Mouse (Mus musculus): ENCODE results near the gene Cmtr2.

The Cmtr2 gene

DNA sequence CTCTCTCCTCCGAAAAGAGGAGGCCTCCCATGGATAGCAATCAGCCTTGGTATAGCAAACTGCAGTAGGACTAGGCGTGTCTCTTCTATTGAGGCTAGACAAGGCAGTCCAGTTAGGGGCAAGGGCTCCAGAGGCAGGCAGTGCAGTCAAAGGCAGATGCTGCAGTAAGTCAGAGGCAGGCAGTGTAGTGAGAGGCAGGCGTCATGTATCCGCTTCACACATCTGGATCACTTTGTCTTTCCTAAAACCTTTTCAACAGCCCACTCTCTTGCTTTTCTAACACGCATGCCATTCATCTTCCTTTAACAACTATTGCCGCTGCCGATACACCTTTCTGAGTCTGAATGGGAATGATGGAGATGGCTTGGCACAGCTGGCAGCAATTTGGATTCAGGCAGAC, at the start of gene Cmtr2:
Cmtr2 (plus strand) TSS at position 301 of the 400 bp plus-strand sequence.
- no peak for DNase-seq

DNA sequence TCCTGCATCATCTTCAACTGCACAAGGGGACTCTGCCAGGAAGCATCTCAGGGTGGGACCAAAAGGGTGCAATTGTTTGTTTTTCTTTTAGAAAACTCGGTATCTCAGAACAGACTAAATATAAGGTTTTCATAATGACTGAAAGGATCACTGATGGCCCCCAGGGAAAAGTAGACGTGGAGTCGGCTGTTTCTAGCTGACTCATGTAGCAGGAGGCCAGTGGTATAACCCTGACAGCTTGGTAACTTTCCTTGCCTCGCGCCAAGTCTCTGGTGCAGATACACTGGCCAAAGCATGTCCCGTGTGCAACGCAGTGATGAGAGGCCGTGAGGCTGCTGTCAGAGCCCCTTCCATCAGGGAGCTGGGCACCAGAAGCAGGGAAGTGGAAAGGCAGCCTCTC, 49.2 kb upstream of the Cmtr2 start:
- DNase-seq: no peak

DNA sequence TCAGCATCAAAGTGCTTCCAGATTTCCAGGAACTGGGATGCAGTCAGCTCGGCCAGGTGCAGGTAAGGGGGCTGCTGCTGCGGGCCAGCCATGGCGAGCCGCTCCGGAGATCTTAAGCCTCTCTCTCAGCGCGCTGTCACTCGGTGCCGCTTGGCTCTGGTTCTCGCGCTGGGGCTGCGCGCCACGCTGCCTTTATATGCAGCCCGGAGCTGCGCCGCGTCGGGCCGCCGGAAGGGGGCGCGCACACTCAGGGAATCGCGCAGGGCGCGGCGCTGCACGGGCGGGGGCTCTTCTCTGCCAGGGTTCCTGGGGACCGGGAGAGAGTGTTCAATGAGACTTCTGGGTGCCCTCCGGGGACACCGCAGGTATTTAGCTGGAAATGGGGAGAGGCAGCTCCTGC, 47.4 kb upstream of the Cmtr2 start, which contains the start of gene Calb2:
Calb2 (minus strand) TSS at position 165 of the 400 bp plus-strand sequence.
- DNase-seq: peak; percentile 90

DNA sequence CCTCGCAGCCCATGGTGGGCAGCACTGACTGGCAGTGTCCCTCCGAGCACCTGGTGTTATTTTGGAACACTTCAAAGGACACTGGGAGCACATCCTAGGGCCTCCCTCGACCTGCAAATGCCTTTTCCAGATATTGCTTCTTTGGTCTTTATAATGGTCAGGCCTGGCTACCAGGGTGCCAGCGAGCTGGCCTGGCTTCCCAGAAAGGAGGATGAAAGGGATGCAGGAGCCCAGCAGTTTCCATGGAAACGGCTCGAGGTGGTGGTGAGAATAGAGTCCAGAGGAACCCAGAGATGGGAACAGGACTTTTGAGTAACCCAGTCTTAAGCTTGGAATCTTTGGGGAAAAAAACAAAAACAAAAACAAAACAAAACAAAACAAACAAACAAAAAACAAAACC, 43.3 kb upstream of the Cmtr2 start:
- DNase-seq: no peak

DNA sequence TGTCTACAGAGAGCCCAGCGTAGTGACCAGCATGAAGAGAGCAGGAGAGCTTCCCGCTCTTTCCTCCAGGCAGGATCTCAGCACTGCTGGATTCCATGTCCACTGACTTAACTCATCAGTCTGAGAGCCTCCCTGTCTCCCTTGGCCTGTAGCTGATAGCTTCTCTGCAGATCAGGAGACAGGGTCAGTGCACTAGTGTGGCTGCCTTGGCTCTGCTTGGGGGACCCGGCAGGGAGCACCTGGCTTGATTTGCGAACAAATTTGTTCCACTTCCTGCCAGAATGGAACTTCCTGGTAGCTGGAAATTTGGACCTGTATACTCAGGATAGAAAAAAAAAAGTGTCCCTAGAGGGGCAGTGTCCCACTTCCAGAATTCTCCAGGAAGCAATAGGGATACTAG, 40.6 kb upstream of the Cmtr2 start:
- DNase-seq: peak; percentile 70

DNA sequence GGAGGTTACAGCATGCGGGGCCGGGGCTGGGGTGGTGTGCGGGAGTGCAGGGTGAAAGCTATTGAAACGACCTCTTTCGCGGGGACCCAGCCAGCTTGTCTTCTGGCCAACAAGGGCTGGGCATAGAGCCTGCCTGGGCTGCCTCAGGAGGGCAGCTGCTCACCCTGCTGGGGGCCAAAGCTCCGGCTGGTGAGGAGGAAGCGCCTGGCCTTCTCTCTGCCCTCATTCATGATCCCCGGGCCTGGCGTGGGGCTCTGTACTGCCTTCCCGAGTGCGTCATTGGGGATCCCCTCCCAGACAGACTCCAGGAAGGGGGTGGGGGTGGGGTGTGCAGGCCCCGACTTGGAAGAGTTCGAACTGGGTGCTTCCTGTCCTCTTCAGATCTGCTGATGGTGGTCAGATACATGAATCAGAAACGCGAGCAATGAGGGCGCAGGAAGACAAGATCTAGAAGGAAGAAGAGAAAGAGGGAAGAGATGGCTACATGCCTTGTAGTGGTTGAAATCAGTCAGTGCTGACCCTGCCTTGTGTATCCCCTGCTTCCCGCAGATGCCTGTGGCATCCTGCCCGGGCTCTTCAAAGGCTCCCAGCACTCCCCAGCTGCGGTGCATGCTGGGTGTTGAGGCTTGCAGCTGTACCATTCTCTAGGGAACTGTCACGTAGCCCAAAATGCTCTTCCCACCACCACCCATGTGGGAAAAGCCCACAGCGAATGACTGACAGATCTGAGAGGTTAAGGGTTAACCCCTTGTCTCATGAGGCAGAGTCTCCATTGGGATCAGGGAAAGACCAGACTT, 37.9 kb upstream of the Cmtr2 start:
- DNase-seq: peak; percentile 92

DNA sequence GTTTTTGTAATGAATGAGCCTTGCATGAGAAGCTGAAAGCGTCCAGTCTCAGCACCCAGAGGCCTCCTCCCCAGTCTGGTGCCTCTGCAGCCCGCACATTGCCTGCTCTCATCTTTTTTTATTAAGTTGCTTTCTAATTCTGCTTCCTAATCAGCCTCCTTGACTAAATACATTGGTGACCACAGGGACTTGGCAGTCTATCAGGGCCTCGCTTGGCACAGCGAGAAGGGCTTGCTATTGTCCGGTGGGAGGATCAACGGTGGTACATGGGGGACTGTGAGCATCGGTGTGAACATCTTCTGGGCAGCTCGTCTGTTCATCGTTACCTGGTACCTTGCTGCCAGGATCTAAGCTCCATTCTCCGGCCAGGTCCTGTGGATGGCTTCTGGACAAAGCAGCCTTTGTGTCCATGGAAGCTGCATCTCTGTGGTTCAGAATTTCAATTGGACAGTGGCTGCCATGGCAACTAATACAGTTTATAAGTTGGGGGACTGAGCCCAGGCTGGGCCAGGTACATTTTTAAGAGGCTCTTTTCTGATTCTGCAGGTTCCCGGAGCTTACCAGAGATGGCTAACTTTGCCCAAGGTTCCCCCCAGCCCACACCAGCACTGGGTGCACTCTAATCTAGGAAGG, 32.6 kb upstream of the Cmtr2 start:
- peak; percentile 20 for DNase-seq

DNA sequence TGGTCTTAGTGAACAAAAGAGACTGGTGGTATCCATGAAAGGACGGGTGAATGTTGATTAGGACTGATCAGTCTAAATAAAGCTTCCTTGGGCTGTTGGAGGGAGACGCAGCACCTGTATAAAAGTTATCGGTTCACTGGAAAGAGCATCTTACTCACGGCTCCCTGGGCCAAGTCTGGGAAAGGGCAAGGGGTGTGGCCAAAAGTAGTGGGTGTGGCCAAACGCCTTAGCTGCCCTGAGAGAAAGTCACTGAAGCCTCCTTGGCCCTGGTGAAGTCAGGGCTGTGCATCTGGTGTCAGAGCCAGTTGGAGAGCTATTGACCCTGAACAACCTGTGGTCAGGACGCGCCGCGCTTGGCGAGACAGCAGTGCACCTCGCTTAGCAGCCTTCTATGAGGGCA, 31.7 kb upstream of the Cmtr2 start:
- no peak for DNase-seq

DNA sequence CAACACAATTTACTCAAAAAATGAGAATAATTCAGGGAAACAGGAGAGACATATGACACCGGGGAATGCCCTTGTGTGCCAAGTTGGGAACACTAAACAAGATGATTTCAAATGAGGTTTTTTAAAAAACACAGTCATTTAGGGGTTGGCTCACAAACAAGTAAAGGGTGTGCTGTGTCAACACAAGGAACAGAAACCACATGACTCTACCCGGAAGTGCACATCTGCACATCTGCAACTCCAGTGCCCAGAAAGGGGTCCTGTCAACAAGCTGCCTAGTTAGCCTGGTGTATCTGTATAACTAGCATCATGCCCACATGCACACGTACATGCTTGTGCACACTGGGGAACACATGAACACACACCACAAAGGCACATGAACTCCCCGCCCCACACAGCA, 29.9 kb upstream of the Cmtr2 start:
- DNase-seq: no peak

DNA sequence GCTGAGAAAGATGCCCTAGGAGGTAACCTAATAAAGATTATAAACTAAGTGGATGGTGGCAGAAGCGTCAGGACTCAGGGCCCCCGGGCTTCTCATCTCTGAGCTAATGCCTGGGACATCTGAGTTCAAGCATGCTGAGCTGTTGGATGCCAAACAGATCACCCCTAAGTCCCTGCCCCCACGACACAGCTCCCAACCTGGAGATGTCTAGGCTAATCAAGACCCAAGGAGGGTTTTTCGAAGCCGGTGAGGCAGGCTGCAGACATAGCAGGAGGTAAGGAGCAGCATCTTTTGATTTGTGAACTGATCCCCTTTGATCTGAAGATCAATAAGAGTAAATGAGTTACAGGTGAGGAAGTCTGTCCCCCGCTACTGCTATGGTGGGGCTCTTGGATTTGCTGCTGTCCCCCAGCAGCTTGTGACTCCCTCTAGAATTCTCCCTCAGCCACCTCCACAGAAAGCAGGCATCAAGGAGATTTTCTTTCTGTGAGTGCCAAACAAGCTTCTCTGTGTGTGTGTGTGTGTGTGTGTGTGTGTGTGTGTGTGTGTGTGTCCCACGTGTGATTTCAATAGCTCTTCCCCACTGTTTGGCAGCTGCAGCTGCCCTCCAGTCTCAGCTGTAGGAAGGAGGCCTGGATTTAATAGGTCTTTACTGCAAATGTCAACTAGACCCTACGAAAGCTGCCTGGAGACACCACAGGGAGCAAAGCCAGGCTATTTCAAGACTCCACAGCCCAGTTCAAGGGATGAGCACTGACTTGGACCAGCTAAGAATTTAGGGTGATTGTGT, 26.3 kb upstream of the Cmtr2 start:
- DNase-seq: no peak

DNA sequence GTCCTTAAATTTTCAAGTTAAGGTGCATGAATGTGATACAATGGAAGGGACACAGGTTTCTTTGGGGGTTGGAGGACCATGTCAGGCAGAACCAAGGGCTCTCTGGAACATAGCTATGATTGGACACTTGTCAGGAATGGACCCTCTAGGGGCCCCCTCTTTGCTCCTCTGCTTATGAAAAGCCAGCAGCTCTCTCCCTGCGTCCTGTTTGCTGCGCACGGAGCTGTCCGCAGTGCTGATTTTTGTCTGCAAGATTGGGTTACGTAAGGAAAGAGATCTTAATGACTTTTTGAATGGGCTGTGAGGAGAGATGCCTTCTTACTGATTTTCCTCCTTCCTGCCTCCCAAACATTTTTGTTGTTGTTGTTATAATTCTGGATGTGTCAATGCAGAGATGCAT, 18.8 kb upstream of the Cmtr2 start:
- no peak for DNase-seq

DNA sequence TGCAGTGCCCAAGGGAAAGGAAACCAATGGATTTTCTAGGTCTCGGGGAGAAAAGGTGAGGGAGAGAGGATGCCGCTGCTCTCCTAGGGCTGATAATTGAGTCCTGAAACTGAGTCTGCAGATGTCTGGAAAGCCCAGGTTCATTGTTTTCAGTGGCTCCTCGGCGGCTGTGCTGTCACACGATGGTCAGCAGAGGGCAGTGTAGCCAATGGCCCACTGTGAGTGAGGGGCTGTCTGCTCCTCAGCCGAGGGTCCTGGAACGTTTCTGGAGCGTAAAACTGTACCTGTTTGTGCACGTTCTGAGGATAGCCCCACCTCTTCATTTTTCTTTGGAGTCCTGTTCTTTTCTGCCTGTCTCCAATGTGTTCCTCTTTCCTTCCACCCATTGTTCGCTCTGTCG, 13.7 kb upstream of the Cmtr2 start:
- DNase-seq: no peak

DNA sequence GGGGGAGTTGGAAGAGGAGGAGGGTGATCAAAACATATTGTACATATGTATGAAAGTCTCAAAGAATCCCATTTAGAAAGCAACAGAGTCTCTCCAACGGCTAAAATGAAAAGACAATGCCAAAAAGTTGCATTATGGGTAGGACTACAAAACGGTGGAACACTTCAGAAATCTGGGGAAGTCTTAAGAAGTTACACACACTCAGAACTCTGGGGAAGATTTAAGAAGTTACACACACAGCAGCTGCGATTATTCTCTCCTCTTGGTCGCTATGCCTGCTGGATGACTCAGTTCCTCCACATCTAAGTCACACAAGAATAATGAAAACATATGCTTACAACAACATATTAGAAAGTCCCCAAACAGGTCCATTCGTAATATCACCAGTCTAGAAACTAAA, 788 bp downstream of the Cmtr2 start:
- DNase-seq: no peak

DNA sequence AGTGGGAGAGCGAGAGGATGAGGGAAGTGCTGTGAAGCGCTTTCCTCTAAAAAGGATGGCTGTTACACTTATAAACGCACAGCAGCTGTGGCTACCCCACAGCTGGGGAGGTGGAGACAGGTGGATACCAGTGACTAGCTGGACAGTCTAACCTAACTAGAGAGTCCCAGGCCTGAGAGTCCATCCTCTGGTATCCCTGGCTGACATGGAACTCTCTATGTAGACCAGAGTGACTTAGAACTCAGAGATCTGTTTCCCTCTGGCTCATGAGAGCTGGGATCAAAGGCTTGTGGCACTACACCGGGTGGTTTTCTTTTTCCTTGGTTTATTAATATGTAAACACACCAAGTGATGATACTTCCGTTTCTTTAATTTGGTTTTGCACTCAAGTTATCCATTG, 1.7 kb downstream of the Cmtr2 start:
- DNase-seq: no peak

DNA sequence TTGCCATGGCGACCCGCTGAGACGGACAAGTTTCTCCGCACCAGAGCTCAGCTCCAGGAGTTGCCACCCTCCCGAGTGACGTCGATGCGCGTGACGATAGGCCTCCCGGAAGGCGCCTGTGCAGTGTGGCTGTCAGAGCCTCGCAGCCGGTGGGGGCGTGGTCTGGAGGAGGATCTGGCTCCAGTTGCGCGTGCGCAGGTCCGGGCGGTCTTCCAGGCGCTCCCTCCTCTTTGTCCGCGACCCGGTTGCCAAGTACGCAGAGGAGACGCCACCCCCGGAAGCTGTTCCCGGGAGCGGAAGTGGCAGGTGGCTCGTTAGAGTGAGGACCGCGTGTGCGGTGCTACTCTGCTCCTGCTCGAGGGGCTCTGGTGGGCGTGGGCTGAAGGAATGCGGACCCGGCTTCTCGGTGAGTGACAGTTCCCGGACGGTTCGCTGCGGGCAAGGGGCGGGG, 2.2 kb downstream of the Cmtr2 start:
- DNase-seq: peak; percentile 100

DNA sequence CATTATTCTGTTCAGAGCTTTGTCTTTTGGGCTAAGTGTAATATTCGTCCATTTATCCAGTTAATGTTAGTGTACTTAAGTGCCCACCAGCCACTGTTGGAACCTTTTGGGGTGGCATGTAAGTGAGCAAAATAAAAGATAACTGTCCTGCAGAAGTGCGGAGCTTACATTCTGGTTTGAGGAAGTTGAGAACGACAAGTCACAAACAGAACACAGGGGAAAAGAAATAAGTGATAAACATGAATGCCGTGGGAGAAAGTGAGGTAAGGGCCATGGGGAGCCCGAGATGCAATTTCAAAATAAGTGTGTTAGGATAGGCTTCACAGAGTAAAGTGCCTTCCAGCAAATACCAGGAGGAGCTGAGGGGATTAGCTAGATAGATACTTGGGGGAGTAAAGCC, 3.0 kb downstream of the Cmtr2 start:
- DNase-seq: no peak

DNA sequence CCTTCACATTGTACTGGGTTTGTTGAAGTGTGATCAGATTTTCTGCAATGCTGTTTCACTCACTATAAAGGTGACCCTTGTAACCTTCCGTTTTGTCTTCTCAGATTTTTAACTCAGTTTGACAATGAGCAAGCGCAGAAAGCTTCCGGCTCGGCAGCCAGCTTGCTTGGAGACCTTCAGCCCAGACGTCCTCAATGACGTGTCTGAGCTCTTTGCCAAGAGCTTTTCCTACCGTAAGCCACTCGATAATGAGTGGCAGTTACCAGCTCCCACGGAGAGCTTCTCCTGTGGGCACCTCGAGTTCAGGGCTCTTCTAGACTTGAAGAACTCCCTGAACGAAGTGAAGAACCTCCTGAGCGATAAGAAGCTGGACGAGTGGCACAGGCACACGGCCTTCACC, 5.5 kb downstream of the Cmtr2 start:
- DNase-seq: no peak

DNA sequence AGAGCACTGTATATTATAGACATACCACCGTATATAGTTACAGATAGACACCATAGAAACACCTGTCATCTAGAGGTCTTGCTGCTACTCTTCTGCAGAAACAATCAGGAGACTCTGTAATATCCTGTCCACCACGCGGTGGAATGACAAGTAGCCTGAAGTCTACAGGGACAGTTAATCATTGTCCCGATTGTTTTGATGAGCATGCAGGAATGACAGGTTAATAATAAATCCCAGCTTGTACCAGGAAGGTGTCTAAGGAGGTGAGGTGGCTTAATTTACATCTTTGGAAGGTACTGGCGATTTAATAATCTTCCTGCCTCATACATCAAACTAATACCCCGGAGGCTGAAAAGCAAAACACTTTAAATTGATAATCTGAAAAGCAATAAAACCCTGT, 15.3 kb downstream of the Cmtr2 start:
- DNase-seq: no peak

DNA sequence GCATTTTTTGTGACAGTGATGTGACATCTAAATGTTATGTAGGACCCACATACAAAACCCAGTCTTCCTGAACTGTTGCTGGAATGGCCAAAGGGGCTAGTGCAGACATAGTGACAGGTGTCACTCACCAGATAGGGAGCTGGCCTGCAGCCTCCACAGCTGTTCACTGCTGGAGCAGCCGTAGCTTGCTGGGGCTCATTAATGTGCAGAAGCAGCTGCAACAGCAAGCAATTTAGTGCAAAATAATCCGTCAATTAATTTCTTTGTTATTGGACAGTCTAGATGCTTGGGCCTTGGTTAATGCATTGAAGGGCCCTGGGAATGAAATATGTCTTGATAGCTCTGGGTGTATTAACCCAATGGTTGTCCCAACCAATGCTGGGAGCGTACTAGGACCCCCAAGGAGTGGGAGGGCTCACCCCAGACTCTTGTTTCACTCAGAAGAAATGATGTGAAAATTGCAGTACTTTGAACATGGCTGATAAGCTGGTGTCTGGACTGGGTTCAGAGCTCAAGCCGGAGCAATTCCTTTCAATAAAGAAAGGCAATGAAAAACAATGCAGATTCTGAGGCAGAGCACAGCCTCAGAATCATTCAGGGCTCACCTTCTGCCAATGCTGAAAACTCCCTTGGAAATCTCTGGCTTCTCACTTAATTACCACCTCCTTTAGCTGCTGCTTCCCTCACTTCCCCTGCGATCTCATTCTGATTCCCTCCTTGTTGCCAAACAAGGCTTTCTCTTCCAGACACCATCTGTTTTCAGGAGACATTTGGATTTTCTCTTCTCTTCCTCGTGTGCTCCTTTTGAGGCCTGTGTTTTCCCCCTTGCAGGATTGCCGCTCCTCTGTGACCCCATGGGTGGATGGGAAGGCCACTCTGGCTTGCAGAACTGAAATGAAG, 27.1 kb downstream of the Cmtr2 start:
- no peak for DNase-seq

DNA sequence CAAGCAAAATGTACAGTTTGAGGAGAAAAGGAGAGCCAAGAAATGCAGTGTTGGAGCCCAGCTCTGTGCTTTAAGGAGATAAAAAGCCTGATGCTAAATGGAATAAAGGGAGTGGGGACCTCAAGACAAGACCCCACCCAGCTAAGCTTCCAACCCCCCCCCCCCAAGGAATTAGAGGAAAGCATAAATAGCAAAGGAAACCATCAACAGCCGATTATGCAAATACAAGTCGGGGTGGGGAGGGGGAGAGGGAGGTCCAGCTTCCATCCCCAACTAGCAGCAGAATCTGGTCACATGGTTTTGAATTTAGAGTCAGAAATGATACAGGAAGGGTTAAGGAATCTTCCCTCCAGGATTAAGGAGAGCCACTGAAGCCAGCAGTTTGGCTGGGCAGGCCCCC, 29.1 kb downstream of the Cmtr2 start:
- no peak for DNase-seq

DNA sequence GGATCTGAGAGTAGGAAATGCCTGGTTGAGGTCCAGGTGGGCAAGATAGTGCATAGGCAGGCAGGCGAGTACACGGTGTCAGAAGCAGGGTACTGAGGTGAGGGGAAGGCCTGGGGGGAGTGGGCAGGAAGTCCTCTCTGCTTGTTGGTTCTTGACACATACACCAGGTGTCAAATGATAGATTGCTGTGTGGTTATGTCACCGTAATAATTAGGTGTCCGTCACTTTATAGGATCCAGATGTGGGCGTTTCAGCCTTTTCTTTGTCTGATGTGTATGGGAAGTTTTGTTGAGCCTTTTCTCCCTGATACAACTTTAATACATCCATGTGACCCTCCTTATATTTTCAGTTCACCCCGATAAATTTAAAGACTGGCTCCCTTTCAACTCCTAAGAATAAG, 31.8 kb downstream of the Cmtr2 start:
- DNase-seq: no peak

DNA sequence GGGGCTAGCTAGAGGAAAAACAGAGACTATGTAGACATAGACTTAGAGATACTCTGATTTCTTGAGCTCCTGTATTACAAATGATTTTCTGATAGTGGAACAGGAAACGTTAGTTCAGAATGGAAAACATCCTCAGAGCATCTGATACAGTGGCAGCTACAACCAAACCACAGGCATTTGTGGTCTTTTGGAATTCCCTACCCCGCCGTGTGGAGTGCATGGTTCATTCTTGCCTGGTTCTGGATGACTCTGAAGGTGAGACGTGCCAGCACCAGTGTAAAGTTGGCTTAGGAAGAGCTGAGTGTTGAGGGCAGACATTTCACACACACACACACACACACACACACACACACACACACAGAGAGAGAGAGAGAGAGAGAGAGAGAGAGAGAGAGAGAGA, 38.5 kb downstream of the Cmtr2 start:
- no peak for DNase-seq

DNA sequence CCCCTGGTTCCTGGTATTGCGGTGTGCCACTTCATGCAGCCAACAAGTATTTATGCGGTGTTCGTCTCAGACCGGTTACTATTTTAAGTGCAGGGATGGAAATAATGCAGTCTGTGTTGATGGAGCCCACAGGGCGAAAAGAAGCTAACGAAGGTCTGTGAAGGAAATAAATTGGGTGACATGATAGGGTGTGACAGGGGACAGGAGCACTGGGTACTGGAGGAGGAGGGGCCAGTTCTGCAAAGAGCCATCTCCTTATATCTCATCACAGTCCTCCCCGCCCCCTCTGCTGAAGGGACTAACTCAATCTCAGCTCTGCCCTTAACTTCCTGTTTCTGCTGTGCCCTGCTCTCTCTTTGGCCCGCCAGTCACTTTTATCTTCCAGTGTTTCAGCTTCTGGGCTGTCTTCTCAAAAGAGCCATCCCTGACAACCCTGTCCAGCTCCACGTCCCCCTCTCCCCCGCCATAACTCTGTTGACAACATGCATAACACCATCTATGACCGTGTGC, 50.4 kb downstream of the Cmtr2 start:
- DNase-seq: no peak
